Mouse (Mus musculus) inflammation-experienced regulatory T-cells, adult 6 months (primary cell): Measurements from ENCODE around the gene Ndufaf7. TPM values are rescaled to one million over a fixed set of nuclear protein-coding genes. Genes with fewer than 3 reads are reported as not detected.
A peak's percentile ranks its signal among the peaks of the same experiment; 100 is the strongest.

ENCODE experiments used
- ATAC-seq: one replicate; pipeline ENCODE4 v1.8.0; 2017
- polyA plus RNA-seq, 3 experiments: library from polyadenylated mRNA; unstranded; fragments of 100-300 nt; shearing (Covaris generic); gene quantifications; one replicate each; pipeline ENCODE4 v1.2.1; 2017

The Ndufaf7 gene
- 10 to 100 TPM; 52.2 to 65.3 (median 64.9) TPM for polyA plus RNA-seq

GRCm38 (mm10) chr17:78936466-78937228, at the start of gene Ndufaf7, which contains the start of gene Cebpz:
Ndufaf7 (plus strand) TSS chr17:78937136.
Cebpz (minus strand) TSS chr17:78937066.
- peak; percentile 99 for ATAC-seq

DNA sequence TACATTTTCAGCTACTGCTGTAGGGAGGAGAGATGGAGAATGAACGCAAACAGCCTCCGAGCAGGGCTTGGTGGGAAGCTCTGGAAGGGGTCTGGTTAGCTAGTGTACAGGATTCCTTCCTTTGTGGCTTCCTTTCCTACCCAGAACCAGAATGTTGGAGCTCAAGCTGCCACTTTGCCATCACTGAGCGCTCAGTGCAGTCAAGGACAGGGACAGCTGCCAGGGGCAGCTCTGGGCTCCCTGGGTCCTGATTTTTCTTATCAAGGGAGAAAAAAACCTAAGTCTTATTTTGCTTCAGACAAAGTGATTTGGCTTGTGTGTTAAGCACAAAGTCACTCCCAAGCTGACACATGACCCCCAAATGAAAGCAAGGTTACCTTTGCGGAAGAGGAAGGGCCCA, 48.4 kb upstream of the Ndufaf7 start:
- no peak for ATAC-seq

DNA sequence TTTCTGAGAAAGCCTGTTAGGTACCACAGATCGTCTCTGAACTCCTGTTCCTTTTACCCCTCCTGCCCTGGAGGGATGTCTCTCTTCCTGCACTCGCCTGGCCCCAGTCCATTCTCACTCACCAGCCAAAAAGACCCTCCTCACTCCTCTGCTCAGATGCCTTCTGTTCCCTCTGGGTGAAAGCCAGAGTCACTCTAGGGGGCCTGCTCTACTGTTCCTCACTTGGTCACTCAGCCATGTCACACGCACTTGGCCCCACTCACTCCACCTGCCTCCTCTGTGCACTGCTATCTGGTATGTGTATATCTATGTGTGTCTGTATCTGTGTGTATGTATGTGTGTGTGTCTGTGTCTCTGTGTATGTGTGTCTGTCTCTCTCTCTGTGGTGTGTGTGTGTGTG, 47.8 kb upstream of the Ndufaf7 start:
- no peak for ATAC-seq

DNA sequence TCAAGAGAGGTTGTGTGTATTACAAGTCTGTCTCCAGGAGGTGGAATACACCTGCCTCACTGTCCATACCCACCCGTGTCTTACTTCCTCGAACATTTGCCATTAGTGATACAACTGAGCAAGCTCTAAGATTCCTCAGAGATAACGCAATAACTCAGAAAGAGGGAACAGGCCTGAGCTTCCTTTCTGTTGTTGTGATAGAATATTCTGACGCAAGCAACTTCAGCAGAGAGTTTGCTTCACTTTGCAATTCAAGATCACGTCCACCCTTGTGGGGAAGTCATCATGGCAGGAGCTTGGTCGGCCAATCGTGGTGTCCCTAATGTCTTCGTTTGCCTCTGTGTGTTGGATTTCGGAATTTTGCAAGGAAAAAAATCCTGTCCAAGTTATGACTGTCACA, 45.9 kb upstream of the Ndufaf7 start:
- no peak for ATAC-seq

GRCm38 (mm10) chr17:78894991-78895390, 41.9 kb upstream of the Ndufaf7 start:
- no peak for ATAC-seq

- ATAC-seq = no peak
Measured at GRCm38 (mm10) chr17:78895394-78895793, 41.5 kb upstream of the Ndufaf7 start.

DNA sequence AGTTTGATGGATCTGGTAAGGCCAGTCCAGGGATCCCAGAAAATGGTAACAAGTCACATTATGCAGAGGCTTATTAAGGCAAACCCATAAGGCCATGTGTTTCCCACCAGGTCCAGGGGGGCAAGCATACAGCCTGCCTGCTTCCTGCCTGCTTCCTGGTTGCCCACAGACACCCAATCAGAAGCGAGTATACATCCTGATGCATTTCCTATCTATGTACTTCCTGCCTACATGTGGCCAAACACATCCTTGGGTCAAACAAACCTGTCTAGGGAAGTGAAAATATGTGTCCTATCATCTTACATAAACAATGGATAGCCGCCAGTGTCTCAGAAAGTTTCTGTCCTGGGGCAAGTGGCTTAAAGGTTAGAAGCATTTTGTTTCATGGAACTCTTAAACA, 33.8 kb upstream of the Ndufaf7 start:
- no peak for ATAC-seq

GRCm38 (mm10) chr17:78906892-78907291, 30.0 kb upstream of the Ndufaf7 start, which contains the start of gene Sult6b1:
Sult6b1 (minus strand) TSS chr17:78906992.
- ATAC-seq = no peak

DNA sequence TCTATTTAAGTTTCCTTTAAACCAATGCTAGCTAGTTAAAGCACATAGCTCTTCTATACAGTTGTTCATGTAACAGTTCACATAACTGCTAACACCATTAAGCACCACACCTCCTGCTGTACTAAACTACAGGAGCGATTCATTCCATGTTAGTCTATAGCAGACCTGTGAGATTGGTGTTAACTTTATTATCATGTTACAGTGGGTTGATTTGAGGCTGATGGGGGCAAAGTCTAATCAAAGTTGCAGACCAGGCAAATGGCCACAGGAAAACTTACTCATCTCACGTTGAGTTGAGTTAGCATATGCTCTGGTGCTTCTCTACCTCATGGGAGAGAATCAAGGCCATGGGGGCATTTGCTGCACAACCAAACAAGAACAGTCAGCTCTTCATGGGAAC, 27.6 kb upstream of the Ndufaf7 start:
- ATAC-seq = no peak

DNA sequence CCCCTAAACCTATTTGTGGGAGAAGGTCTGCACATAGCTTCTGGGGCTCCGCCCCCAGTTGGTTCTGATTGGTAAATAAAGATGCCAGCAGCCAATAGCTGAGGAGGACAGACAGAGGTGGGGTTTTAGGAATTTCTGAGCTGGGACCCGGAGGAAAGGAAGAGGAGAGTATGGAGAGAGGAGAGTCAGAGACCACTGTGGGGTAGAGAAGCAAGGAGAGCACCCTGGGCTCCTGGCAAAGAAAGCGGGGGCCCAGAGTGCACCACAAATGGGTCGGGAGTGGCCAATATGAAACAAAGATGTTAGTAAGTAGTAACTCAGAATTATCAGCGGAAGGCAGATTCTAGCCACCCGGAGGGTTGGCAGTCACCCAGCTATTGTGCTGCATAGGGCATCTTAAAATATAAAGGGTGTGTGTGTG, 24.1 kb upstream of the Ndufaf7 start:
- ATAC-seq = no peak

DNA sequence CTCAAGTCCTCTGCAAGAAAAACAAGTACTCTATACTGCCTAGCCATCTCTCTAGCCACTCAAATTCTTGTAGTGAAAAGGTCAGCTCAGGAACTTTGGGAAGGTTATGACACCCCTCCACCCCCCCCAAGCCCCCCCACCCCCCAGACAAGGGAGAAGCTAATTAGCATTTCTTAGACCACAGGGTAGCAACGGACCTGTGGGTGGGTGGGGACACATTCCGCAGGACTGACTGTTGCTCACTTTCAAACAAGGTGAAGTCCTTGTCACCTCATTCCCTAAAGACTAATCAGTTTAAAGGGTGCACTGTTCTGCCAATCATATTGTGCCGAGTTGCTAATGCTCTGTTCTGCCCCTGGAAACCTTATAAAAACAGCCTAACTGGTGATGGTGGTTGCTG, 23.0 kb upstream of the Ndufaf7 start:
- ATAC-seq = no peak

- no peak for ATAC-seq
Measured at GRCm38 (mm10) chr17:78915772-78916171, 21.2 kb upstream of the Ndufaf7 start.

GRCm38 (mm10) chr17:78916369-78916813, 20.5 kb upstream of the Ndufaf7 start, which contains the start of gene Cebpzos:
Cebpzos (plus strand) TSS chr17:78916500.
- peak; percentile 87 for ATAC-seq

DNA sequence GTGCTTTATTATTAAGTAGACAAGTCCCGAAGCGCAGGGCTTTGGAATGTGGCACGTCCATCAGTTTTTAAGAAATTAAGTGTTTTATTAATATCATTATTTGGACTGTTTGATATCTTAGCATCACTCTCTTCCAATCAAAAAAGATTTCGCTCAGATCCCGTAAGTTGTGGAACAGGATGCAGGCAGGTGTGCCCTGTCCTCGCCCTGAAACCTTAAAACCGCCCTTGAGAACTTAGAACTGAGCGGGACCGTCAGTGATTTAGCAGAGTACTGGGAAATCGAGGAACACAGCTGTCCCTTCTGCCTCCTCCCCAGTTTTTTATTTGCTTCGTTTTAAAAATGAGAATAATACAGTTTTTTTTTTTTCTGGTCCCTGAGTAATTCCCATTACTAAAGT, 20.0 kb upstream of the Ndufaf7 start:
- ATAC-seq = peak; percentile 30

DNA sequence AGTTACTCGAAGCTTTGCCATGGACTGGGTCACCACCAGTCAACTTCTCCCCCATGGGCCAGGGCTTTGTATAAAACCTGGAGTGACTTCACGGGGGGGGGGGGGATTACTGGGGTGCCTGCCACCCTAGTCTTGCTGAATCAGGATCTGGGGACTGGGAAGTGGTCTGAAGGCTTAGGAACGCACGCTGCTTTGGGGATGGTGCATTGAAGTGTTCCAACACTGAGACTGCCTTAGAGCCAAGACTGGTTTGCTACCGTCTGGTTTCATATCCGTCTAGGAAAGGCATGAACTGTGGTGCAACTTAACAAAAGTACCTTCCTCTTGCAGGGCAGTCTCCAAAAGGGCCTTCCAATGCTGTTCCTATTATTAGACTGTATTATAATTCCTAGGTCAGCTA, 19.2 kb upstream of the Ndufaf7 start:
- ATAC-seq = no peak

DNA sequence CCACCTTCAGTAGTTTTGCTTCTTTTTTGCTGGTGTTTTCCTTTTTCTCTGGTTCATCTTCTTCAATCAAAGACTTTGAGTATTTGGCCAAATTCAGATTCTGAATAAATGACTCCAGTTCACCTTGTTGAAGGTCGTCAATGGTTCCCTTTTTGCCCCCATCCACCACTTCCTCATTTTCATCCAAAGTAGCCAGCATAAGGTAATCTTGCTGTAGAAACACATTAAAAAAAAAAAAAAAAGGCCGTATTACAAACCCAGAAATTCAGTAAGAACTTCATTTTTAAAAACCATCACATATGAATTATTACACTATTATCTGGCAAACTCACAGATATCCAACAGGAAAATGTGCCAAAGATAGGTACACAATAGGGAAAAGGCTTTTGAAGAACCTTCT, 1.1 kb upstream of the Ndufaf7 start:
- ATAC-seq = no peak

DNA sequence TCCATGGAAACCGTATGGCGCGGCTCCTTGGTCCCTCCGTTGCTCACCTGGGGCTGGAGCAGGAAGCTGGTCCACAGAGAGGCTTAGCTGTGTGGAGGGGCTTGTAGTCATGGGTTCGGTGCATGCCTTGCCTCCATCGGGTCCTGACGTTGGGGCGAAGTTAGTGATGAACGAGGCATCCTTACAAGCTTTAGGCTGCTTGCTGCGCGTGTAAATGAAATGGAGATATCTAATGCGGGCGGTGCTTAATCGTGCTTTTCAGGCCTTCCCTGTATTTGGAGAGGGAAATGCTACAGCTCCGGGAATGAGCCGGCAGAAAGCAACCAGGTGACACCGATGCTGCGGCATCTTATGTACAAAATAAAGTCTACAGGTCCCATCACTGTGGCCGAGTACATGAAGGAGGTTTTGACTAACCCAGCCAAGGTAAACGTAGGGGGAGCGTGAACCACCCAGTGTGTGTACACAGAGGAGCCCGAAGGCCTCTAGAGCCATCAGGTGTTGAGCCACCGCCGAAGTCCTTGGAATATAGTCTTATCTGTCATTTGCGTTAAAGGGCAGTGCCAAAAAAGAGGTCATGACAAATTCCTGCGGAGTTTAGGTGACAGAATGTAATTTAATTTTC, 405 bp downstream of the Ndufaf7 start:
- no peak for ATAC-seq

- ATAC-seq = no peak
Measured at GRCm38 (mm10) chr17:78938927-78939326, 2.0 kb downstream of the Ndufaf7 start.

DNA sequence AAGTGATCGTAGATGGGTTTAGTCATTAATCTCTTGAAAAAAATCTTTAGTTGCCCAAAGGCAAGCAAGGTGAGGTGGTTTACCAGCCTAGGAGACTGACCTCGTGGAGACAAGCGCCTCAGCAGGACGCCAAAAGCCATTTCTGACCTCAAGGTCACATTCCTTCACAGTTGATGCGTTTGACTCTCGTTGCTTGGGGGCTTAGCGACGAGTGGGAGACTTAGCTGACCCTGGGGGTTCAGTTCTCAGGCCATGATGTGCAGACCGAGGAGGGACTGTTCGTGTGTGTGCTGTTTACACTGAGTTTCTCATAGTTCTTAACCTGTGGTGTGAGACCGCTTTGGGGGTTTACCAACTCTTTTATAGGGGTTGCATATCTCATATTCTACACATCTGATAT, 5.6 kb downstream of the Ndufaf7 start:
- no peak for ATAC-seq

GRCm38 (mm10) chr17:78951225-78951624, 14.3 kb downstream of the Ndufaf7 start:
- ATAC-seq = no peak

GRCm38 (mm10) chr17:78952070-78952469, 15.1 kb downstream of the Ndufaf7 start:
- ATAC-seq = no peak

DNA sequence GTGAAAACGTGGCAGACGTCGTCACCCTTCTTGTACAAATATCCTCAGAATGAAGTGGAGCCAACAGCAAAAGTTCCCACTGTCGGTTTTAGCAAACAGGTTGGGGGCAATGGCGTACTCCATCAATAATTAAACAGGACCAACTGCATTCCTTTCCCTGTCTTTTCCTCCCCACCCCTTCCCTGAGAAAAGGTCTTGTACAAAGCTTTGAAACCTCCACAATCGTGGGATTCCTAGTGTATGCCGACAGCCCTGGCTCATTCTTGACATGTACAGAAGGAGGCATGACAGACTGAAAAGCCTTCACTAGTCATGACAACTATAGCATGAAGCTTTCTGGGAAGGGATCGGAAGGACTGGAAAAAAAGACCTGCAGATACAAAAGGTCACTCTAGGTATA, 16.3 kb downstream of the Ndufaf7 start:
- no peak for ATAC-seq

DNA sequence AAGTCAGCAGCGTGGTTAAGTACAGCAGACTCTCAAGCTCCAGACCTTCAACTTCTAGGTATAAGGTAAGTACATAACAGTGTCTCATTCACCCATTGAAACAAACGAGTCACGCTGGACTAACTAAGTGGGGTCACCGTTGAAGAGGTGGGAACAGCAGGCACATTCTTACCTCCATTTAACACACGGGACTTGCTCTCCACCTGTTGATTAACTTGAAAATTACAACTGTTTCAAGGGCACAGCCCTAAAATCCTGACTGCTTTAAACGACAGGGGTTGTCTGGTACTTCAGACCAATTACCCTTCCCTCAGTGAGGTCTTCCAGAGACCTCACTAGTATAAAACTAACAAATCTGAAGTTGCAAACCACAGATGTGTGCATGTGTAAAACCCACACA, 22.5 kb downstream of the Ndufaf7 start:
- no peak for ATAC-seq

DNA sequence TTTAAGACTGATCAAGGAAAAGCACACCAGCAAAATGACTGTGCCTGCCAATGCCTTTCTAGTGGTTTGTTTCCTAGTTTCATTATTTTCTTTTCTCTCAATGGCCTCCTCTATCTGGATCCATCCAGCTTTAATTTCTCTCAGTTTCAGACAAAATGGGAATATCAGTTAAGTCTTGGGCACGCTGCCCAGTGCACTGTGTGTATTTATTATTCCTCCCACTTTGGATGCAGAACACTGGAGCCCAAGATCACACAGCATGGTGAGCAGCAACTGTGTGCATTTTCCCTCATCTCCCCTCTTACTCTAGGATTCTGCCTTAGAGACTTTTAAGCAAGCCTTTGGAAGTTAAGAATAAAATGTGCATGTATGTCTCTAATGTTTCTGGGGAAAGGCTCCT, 27.5 kb downstream of the Ndufaf7 start:
- ATAC-seq = no peak
